Mouse (Mus musculus): Measurements from ENCODE around the gene Gm43064. TPM values are rescaled to one million over a fixed set of nuclear protein-coding genes. Genes with fewer than 3 reads are reported as not detected.

Gm43064 gene
- not detected for total RNA-seq (2023)

DNA sequence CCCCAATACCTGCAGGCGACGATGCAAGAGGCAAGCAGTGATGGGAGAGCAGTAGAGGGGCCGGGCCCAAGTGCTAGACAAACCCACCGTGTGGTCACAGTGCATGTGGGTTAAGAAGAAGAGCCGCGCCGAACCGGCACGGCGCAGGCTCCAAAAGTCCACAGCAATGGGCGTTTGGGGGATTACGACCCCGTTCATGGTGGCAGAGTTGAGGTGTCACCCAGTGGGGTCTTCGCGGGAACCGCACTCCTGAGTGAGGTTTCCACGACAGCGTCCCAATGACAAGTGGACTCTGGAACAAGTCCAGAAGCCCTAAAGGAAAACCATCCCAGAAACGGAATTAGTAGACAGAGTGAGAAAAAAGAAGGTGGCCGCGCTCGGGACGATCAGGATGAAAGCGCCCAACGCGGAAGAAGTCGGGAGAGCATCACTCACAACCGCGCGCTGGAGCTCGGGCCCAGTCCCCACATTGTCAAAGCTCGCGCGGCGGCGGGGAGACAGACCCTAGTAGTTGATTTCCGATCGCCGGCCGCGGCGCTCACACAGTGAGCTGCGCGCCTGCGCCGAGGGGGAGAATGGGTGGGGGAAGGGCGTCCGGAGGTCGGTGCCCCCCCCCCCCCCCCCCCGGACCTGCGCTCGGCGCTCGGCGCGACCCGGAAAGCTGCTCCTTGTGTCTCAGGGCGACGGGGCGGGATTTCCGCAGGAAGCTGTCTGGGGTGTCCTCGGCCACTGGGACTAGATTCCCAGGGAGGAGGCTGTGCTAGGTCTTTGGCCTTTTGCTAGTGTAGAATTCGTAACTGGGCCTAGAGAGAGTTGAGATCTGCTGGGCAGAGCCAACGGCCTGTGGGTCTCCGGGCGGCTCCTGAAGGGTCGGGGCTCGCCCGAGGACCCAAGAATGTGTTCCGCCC is at the start of gene Gm43064, which contains the start of the genes Dclre1b and Ap4b1:
Gm43064 (plus strand) TSS at position 683 of the 908 bp plus-strand sequence.
Dclre1b (minus strand) TSS at position 554 of the 908 bp plus-strand sequence.
Ap4b1 (plus strand) TSS at position 630 of the 908 bp plus-strand sequence.

GRCm38 (mm10) chr3:103791230-103792110 is 17.9 kb upstream of the Gm43064 start, which contains the start of gene Hipk1:
Gene Hipk1 (minus strand): TSS chr3:103791563.

GRCm38 (mm10) chr3:103832426-103832825 is 23.1 kb downstream of the Gm43064 start, which contains the start of gene Bcl2l15:
Gene Bcl2l15 (plus strand): TSS chr3:103832601.

GRCm38 (mm10) chr3:103858881-103859801 is 49.8 kb downstream of the Gm43064 start, which contains the start of gene Ptpn22:
Gene Ptpn22 (plus strand): TSS chr3:103859795.

Other genes starting within 250 kb of the Gm43064 start
- gene Syt6, start 234.3 kb upstream of the Gm43064 start, total RNA-seq (2023): not detected
- gene Atg4a-ps, start 163.5 kb upstream of the Gm43064 start, total RNA-seq (2023): 1 to 10 TPM in 1 of 2 experiments, not detected in 1; 1.9 TPM
- gene Olfml3, start 71.6 kb upstream of the Gm43064 start, total RNA-seq (2023): 1 to 10 TPM; 1.2 to 1.6 TPM
- not detected for gene Gm10964, start 70.2 kb upstream of the Gm43064 start, total RNA-seq (2023)
- gene Hipk1, start 18.0 kb upstream of the Gm43064 start, total RNA-seq (2023): 100 to 1,000 TPM; 192 to 208 TPM
- 10 to 100 TPM; 43.1 to 54.0 TPM for gene Dclre1b, start 129 bp upstream of the Gm43064 start, total RNA-seq (2023)
- 10 to 100 TPM; 11.6 to 13.5 TPM for gene Ap4b1, start 53 bp upstream of the Gm43064 start, total RNA-seq (2023)
- 1 to 10 TPM in 1 of 2 experiments, under 1 TPM in 1; 0.46 to 1.1 TPM for gene Bcl2l15, start 23.0 kb downstream of the Gm43064 start, total RNA-seq (2023)
- 100 to 1,000 TPM; 137 to 141 TPM for gene Ptpn22, start 50.2 kb downstream of the Gm43064 start, total RNA-seq (2023)
- gene Rsbn1, start 104.5 kb downstream of the Gm43064 start, total RNA-seq (2023): 10 to 100 TPM; 26.0 to 26.2 TPM
- 10 to 100 TPM; 10.9 to 11.7 TPM for gene Phtf1, start 158.5 kb downstream of the Gm43064 start, total RNA-seq (2023)

All from monocyte, adult 59 days (primary cell).